Mouse (Mus musculus): Measurements from ENCODE around the gene Cysrt1. TPM values are rescaled to one million over a fixed set of nuclear protein-coding genes. Genes with fewer than 3 reads are reported as not detected.

Gene Cysrt1
- polyA plus RNA-seq (2014; fragmentation: Illumina TruSeq; extraction: RNeasy Lipid Tissue Mini Kit (QIAGEN cat#74804); ENCODE audit: low read depth, low replicate concordance): not detected

GRCm38 (mm10) chr2:25242101-25242506 lies at the start of gene Cysrt1, which contains the start of gene Rnf208:
Cysrt1 (minus strand) TSS chr2:25242452.
Rnf208 (plus strand) TSS chr2:25242255.

GRCm38 (mm10) chr2:25289651-25290050 lies 47.4 kb upstream of the Cysrt1 start, which contains the start of gene Lrrc26:
Lrrc26 (plus strand) TSS chr2:25289915.

GRCm38 (mm10) chr2:25287927-25288649 lies 45.8 kb upstream of the Cysrt1 start, which contains the start of gene Tmem210:
Tmem210 (plus strand) TSS chr2:25288145.

GRCm38 (mm10) chr2:25271827-25272511 lies 29.7 kb upstream of the Cysrt1 start, which contains the start of the genes Ssna1 and Anapc2:
Ssna1 (minus strand) TSS chr2:25272438.
Anapc2 (plus strand) TSS chr2:25272478.

GRCm38 (mm10) chr2:25262291-25262767 lies 20.1 kb upstream of the Cysrt1 start, which contains the start of gene Tprn:
Tprn (plus strand) TSS chr2:25262618.

GRCm38 (mm10) chr2:25255284-25255779 lies 13.1 kb upstream of the Cysrt1 start, which contains the start of gene Tmem203:
Tmem203 (plus strand) TSS chr2:25255439.

GRCm38 (mm10) chr2:25246183-25247072 lies 4.2 kb upstream of the Cysrt1 start, which contains the start of gene AL732309.1:
AL732309.1 (minus strand) TSS chr2:25246863.

GRCm38 (mm10) chr2:25236614-25237013 lies 5.6 kb downstream of the Cysrt1 start, which contains the start of gene Rnf224:
Rnf224 (minus strand) TSS chr2:25236787.

GRCm38 (mm10) chr2:25234050-25234449 lies 8.2 kb downstream of the Cysrt1 start, which contains the start of gene Slc34a3:
Slc34a3 (minus strand) TSS chr2:25234364.

GRCm38 (mm10) chr2:25224492-25224765 lies 17.8 kb downstream of the Cysrt1 start, which contains the start of gene Tubb4b:
Tubb4b (minus strand) TSS chr2:25224702.

GRCm38 (mm10) chr2:25218445-25218844 lies 23.8 kb downstream of the Cysrt1 start, which contains the start of gene Fam166a:
Fam166a (plus strand) TSS chr2:25218745.

GRCm38 (mm10) chr2:25214444-25214843 lies 27.8 kb downstream of the Cysrt1 start, which contains the start of gene Stpg3:
Stpg3 (minus strand) TSS chr2:25214637.

GRCm38 (mm10) chr2:25211121-25211670 lies 31.1 kb downstream of the Cysrt1 start, which contains the start of gene Nelfb:
Nelfb (minus strand) TSS chr2:25211489.

GRCm38 (mm10) chr2:25196172-25196954 lies 45.9 kb downstream of the Cysrt1 start, which contains the start of gene Tor4a:
Tor4a (minus strand) TSS chr2:25196886.

Other genes with a start within 250 kb of the Cysrt1 start
- gene Nsmf, start 188.1 kb downstream of the Cysrt1 start, polyA plus RNA-seq (2014; fragmentation: Illumina TruSeq; extraction: RNeasy Lipid Tissue Mini Kit (QIAGEN cat#74804); ENCODE audit: low read depth, low replicate concordance): 27.4 TPM
- gene Entpd8, start 162.1 kb downstream of the Cysrt1 start, polyA plus RNA-seq (2014; fragmentation: Illumina TruSeq; extraction: RNeasy Lipid Tissue Mini Kit (QIAGEN cat#74804); ENCODE audit: low read depth, low replicate concordance): not detected
- gene Noxa1, start 147.3 kb downstream of the Cysrt1 start, polyA plus RNA-seq (2014; fragmentation: Illumina TruSeq; extraction: RNeasy Lipid Tissue Mini Kit (QIAGEN cat#74804); ENCODE audit: low read depth, low replicate concordance): not detected
- 9.5 TPM for gene Nrarp, start 61.7 kb downstream of the Cysrt1 start, polyA plus RNA-seq (2014; fragmentation: Illumina TruSeq; extraction: RNeasy Lipid Tissue Mini Kit (QIAGEN cat#74804); ENCODE audit: low read depth, low replicate concordance)
- 4.8 TPM for gene Tor4a, start 45.6 kb downstream of the Cysrt1 start, polyA plus RNA-seq (2014; fragmentation: Illumina TruSeq; extraction: RNeasy Lipid Tissue Mini Kit (QIAGEN cat#74804); ENCODE audit: low read depth, low replicate concordance)
- gene Nelfb, start 31.0 kb downstream of the Cysrt1 start, polyA plus RNA-seq (2014; fragmentation: Illumina TruSeq; extraction: RNeasy Lipid Tissue Mini Kit (QIAGEN cat#74804); ENCODE audit: low read depth, low replicate concordance): 34.5 TPM
- gene Stpg3, start 27.8 kb downstream of the Cysrt1 start, polyA plus RNA-seq (2014; fragmentation: Illumina TruSeq; extraction: RNeasy Lipid Tissue Mini Kit (QIAGEN cat#74804); ENCODE audit: low read depth, low replicate concordance): not detected
- gene Fam166a, start 23.7 kb downstream of the Cysrt1 start, polyA plus RNA-seq (2014; fragmentation: Illumina TruSeq; extraction: RNeasy Lipid Tissue Mini Kit (QIAGEN cat#74804); ENCODE audit: low read depth, low replicate concordance): not detected
- gene Tubb4b, start 17.8 kb downstream of the Cysrt1 start, polyA plus RNA-seq (2014; fragmentation: Illumina TruSeq; extraction: RNeasy Lipid Tissue Mini Kit (QIAGEN cat#74804); ENCODE audit: low read depth, low replicate concordance): 275 TPM
- gene Slc34a3, start 8.1 kb downstream of the Cysrt1 start, polyA plus RNA-seq (2014; fragmentation: Illumina TruSeq; extraction: RNeasy Lipid Tissue Mini Kit (QIAGEN cat#74804); ENCODE audit: low read depth, low replicate concordance): not detected
- not detected for gene Rnf224, start 5.7 kb downstream of the Cysrt1 start, polyA plus RNA-seq (2014; fragmentation: Illumina TruSeq; extraction: RNeasy Lipid Tissue Mini Kit (QIAGEN cat#74804); ENCODE audit: low read depth, low replicate concordance)
- gene Rnf208, start 197 bp downstream of the Cysrt1 start, polyA plus RNA-seq (2014; fragmentation: Illumina TruSeq; extraction: RNeasy Lipid Tissue Mini Kit (QIAGEN cat#74804); ENCODE audit: low read depth, low replicate concordance): not detected
- 6.4 TPM for gene AL732309.1, start 4.4 kb upstream of the Cysrt1 start, polyA plus RNA-seq (2014; fragmentation: Illumina TruSeq; extraction: RNeasy Lipid Tissue Mini Kit (QIAGEN cat#74804); ENCODE audit: low read depth, low replicate concordance)
- gene Tmem203, start 13.0 kb upstream of the Cysrt1 start, polyA plus RNA-seq (2014; fragmentation: Illumina TruSeq; extraction: RNeasy Lipid Tissue Mini Kit (QIAGEN cat#74804); ENCODE audit: low read depth, low replicate concordance): 9.8 TPM
- 3.3 TPM for gene Tprn, start 20.2 kb upstream of the Cysrt1 start, polyA plus RNA-seq (2014; fragmentation: Illumina TruSeq; extraction: RNeasy Lipid Tissue Mini Kit (QIAGEN cat#74804); ENCODE audit: low read depth, low replicate concordance)
- 49.1 TPM for gene Ssna1, start 30.0 kb upstream of the Cysrt1 start, polyA plus RNA-seq (2014; fragmentation: Illumina TruSeq; extraction: RNeasy Lipid Tissue Mini Kit (QIAGEN cat#74804); ENCODE audit: low read depth, low replicate concordance)
- gene Anapc2, start 30.0 kb upstream of the Cysrt1 start, polyA plus RNA-seq (2014; fragmentation: Illumina TruSeq; extraction: RNeasy Lipid Tissue Mini Kit (QIAGEN cat#74804); ENCODE audit: low read depth, low replicate concordance): 42.7 TPM
- not detected for gene Tmem210, start 45.7 kb upstream of the Cysrt1 start, polyA plus RNA-seq (2014; fragmentation: Illumina TruSeq; extraction: RNeasy Lipid Tissue Mini Kit (QIAGEN cat#74804); ENCODE audit: low read depth, low replicate concordance)
- not detected for gene Lrrc26, start 47.5 kb upstream of the Cysrt1 start, polyA plus RNA-seq (2014; fragmentation: Illumina TruSeq; extraction: RNeasy Lipid Tissue Mini Kit (QIAGEN cat#74804); ENCODE audit: low read depth, low replicate concordance)
- not detected for gene Grin1, start 76.7 kb upstream of the Cysrt1 start, polyA plus RNA-seq (2014; fragmentation: Illumina TruSeq; extraction: RNeasy Lipid Tissue Mini Kit (QIAGEN cat#74804); ENCODE audit: low read depth, low replicate concordance)
- gene Man1b1, start 89.9 kb upstream of the Cysrt1 start, polyA plus RNA-seq (2014; fragmentation: Illumina TruSeq; extraction: RNeasy Lipid Tissue Mini Kit (QIAGEN cat#74804); ENCODE audit: low read depth, low replicate concordance): 21.4 TPM
- 6.7 TPM for gene Dpp7, start 113.9 kb upstream of the Cysrt1 start, polyA plus RNA-seq (2014; fragmentation: Illumina TruSeq; extraction: RNeasy Lipid Tissue Mini Kit (QIAGEN cat#74804); ENCODE audit: low read depth, low replicate concordance)
- gene Uap1l1, start 123.2 kb upstream of the Cysrt1 start, polyA plus RNA-seq (2014; fragmentation: Illumina TruSeq; extraction: RNeasy Lipid Tissue Mini Kit (QIAGEN cat#74804); ENCODE audit: low read depth, low replicate concordance): 8.8 TPM
- not detected for gene Sapcd2, start 129.9 kb upstream of the Cysrt1 start, polyA plus RNA-seq (2014; fragmentation: Illumina TruSeq; extraction: RNeasy Lipid Tissue Mini Kit (QIAGEN cat#74804); ENCODE audit: low read depth, low replicate concordance)
- gene Entpd2, start 153.4 kb upstream of the Cysrt1 start, polyA plus RNA-seq (2014; fragmentation: Illumina TruSeq; extraction: RNeasy Lipid Tissue Mini Kit (QIAGEN cat#74804); ENCODE audit: low read depth, low replicate concordance): 16.2 TPM
- 36.7 TPM for gene Npdc1, start 156.9 kb upstream of the Cysrt1 start, polyA plus RNA-seq (2014; fragmentation: Illumina TruSeq; extraction: RNeasy Lipid Tissue Mini Kit (QIAGEN cat#74804); ENCODE audit: low read depth, low replicate concordance)
- not detected for gene Fut7, start 180.8 kb upstream of the Cysrt1 start, polyA plus RNA-seq (2014; fragmentation: Illumina TruSeq; extraction: RNeasy Lipid Tissue Mini Kit (QIAGEN cat#74804); ENCODE audit: low read depth, low replicate concordance)
- gene Abca2, start 186.3 kb upstream of the Cysrt1 start, polyA plus RNA-seq (2014; fragmentation: Illumina TruSeq; extraction: RNeasy Lipid Tissue Mini Kit (QIAGEN cat#74804); ENCODE audit: low read depth, low replicate concordance): 33.3 TPM
- 1.3 TPM for gene Clic3, start 214.4 kb upstream of the Cysrt1 start, polyA plus RNA-seq (2014; fragmentation: Illumina TruSeq; extraction: RNeasy Lipid Tissue Mini Kit (QIAGEN cat#74804); ENCODE audit: low read depth, low replicate concordance)
- gene Paxx, start 218.6 kb upstream of the Cysrt1 start, polyA plus RNA-seq (2014; fragmentation: Illumina TruSeq; extraction: RNeasy Lipid Tissue Mini Kit (QIAGEN cat#74804); ENCODE audit: low read depth, low replicate concordance): 27.9 TPM
- gene Ptgds, start 227.6 kb upstream of the Cysrt1 start, polyA plus RNA-seq (2014; fragmentation: Illumina TruSeq; extraction: RNeasy Lipid Tissue Mini Kit (QIAGEN cat#74804); ENCODE audit: low read depth, low replicate concordance): 1,706 TPM

Measured in heart, adult 10 weeks (tissue).